8 mouse cellular contexts compared by ENCODE assay signal in the genomic region with DNA sequence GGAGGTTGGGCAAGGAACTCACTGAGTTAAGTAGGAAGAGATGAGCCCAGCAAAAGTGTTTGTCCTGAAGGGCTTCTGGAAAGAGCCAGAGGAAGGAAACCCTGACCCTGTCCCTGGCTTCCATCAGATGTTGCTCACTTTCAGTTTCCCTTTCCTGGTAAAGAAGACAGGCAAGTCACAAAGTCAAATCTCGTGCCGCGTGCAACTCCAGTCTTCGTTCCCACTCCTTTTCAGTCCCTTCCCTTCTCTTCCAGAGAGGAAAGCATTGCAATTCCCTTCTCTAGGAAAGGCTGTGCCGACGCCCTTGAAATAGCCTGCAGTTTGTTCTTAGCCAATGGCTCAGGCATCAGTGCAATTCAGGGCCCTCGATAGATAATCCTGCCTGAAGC. TPM values are rescaled to one million over a fixed set of nuclear protein-coding genes. Genes with fewer than 3 reads are reported as not detected.
DNase-seq lines count a peak whose midpoint lies in the region; ATAC-seq lines count a peak whose summit lies in the region.

No protein-coding gene starts in this region.

- no peaks in the 10 kb centered on the region for H3K27me3 ChIP-seq in heart, embryonic 13.5 days (replicated peaks)
- no peaks in the 10 kb centered on the region for H3K27me3 ChIP-seq in kidney, embryonic 16.5 days (ENCODE audit: insufficient read depth, low read length)

- peaks cover 29% of the 10 kb centered on the region for H3K4me1 ChIP-seq in heart, embryonic 13.5 days
- H3K4me1 ChIP-seq in kidney, embryonic 16.5 days (ENCODE audit: insufficient read depth, low read length) = peaks cover 7% of the 10 kb centered on the region; the same call in 1 of the 2 replicates

- no peak overlapping the region for H3K4me3 ChIP-seq in heart, embryonic 13.5 days
- no peak overlapping the region for H3K4me3 ChIP-seq in kidney, embryonic 16.5 days (ENCODE audit: low read length)

- H3K9ac ChIP-seq in heart, embryonic 13.5 days = peak overlapping the region; percentile 54
- H3K9ac ChIP-seq in kidney, embryonic 16.5 days (replicated peaks; ENCODE audit: low read length) = no peak overlapping the region

- H3K4me2 ChIP-seq in heart, embryonic 13.5 days = peak overlapping the region; percentile 17
- 0 out of 2 replicates have a peak overlapping the region, but pooled peaks have one; percentile 3 for H3K4me2 ChIP-seq in kidney, embryonic 16.5 days (replicated peaks; ENCODE audit: low read depth, low read length)

- peak overlapping the region; percentile 42; the same call in 1 of the 2 replicates for H3K27ac ChIP-seq in heart, embryonic 13.5 days (replicated peaks)
- H3K27ac ChIP-seq in kidney, embryonic 16.5 days (ENCODE audit: low read length) = peak overlapping the region; percentile 61

- peaks cover 10% of the 10 kb centered on the region for H3K36me3 ChIP-seq in heart, embryonic 13.5 days
- peaks cover 2% of the 10 kb centered on the region; the same call in 1 of the 2 replicates for H3K36me3 ChIP-seq in kidney, embryonic 16.5 days (ENCODE audit: insufficient read depth, low read length)

- H3K9me3 ChIP-seq in heart, embryonic 13.5 days = no peaks in the 10 kb centered on the region
- no peaks in the 10 kb centered on the region for H3K9me3 ChIP-seq in kidney, embryonic 16.5 days (ENCODE audit: low read length)

- 37% methylated on average over 7 of the region's 7 CpGs for WGBS in heart, embryonic 13.5 days
- 56% methylated on average over 7 of the region's 7 CpGs for WGBS in kidney, embryonic 16.5 days

- ATAC-seq in CD4-positive, CD25-positive, alpha-beta regulatory T cell, adult 4 months = no peak
- no peak for ATAC-seq in heart, embryonic 13.5 days (ENCODE audit: extremely low read depth, insufficient number of reproducible peaks, low FRiP score, low TSS enrichment)
- no peak for ATAC-seq in kidney, embryonic 16.5 days (ENCODE audit: low FRiP score, low TSS enrichment)

- DNase-seq in CD4-positive, CD25-positive, alpha-beta regulatory T cell, adult 2 months (ENCODE audit: low read depth, low spot score) = peak; percentile 36
- DNase-seq in lung, postnatal 4 days = peak; percentile 37 to 41
- DNase-seq in retina, postnatal 1 day = no peak
- DNase-seq in left cerebral cortex, adult 8-10 months (ENCODE audit: low spot score in 2 of 2) = no peak
- no peak for DNase-seq in cerebellum, adult 9-10 months

RNA-seq across cellular contexts. Expression of gene Pxk, which starts 2.5 kb away (rescaled TPM):
- polyA plus RNA-seq in CD4-positive, CD25-positive, alpha-beta regulatory T cell, adult 4 months (2017; shearing (Covaris generic)) = 10 to 100 TPM; 29.4 to 38.5 TPM
- 24.6 and 25.9 TPM in 2 replicates for polyA plus RNA-seq in heart, embryonic 13.5 days (2015; fragmentation: Nextera tagmentation; extraction: Ambion mirVana)
- 36.7 and 39.8 TPM in 2 replicates for polyA plus RNA-seq in kidney, embryonic 16.5 days (2015; fragmentation: Nextera tagmentation; extraction: Ambion mirVana)
- total RNA-seq in left cerebral cortex, adult 8-10 months (2022) = 10 to 100 TPM; 32.5 to 32.8 (median 32.7) TPM

RNA-seq across cellular contexts. Expression of gene Rpp14, which starts 15.4 kb away (rescaled TPM):
- polyA plus RNA-seq in CD4-positive, CD25-positive, alpha-beta regulatory T cell, adult 4 months (2017; shearing (Covaris generic)) = 10 to 100 TPM; 36.6 to 42.7 TPM
- 35.4 and 38.1 TPM in 2 replicates for polyA plus RNA-seq in heart, embryonic 13.5 days (2015; fragmentation: Nextera tagmentation; extraction: Ambion mirVana)
- polyA plus RNA-seq in kidney, embryonic 16.5 days (2015; fragmentation: Nextera tagmentation; extraction: Ambion mirVana) = 54.1 and 58.6 TPM in 2 replicates
- 10 to 100 TPM; 25.1 to 31.7 (median 29.3) TPM for total RNA-seq in left cerebral cortex, adult 8-10 months (2022)

Comparison
In these comparisons a context has a peak if more than half of its experiments do, and no peak if none do; other contexts are left out.
1. DNase-seq: peak in CD4-positive, CD25-positive, alpha-beta regulatory T cell, adult 2 months (single experiment) and lung, postnatal 4 days (2 of 2); none in retina, postnatal 1 day (single experiment), left cerebral cortex, adult 8-10 months (0 of 2) and cerebellum, adult 9-10 months (single experiment).